Mouse (Mus musculus) hematopoietic stem cell, adult 5-6 weeks (primary cell): ENCODE measurements around the gene Pnp. TPM values are rescaled to one million over a fixed set of nuclear protein-coding genes. Genes with fewer than 3 reads are reported as not detected.
A peak's percentile ranks its signal among the peaks of the same experiment; 100 is the strongest.
"Not testable (repeated sequence)": the region's sequence is repeated elsewhere in the genome, so short reads cannot be mapped to it uniquely, and the experiment has no call there.

Experiments
- ATAC-seq, 2 experiments: fragments of 125-278 bp in 1 of 2; replicated peaks in 1 of 2; 2 replicates each; pipeline ENCODE4 v1.8.0; 2016 to 2017; ENCODE audit warnings: inconsistent platforms in 2 of 2, mild to moderate bottlenecking in 2 of 2, moderate number of reproducible peaks in 2 of 2, low read depth in 1 of 2, moderate TSS enrichment in 1 of 2; ENCODE audit not compliant: low FRiP score in 2 of 2, poor library complexity in 2 of 2, severe bottlenecking in 2 of 2, insufficient read depth in 1 of 2, low TSS enrichment in 1 of 2
- total RNA-seq: library from RNA; stranded (forward); fragments of 172-1452, 232-1000 nt; gene quantifications from 2 replicates; pipeline ENCODE4 v1.2.3, GENCODE M21; 2017

Pnp gene
- total RNA-seq, 1 experiment from 2014 or later: 101 TPM

DNA sequence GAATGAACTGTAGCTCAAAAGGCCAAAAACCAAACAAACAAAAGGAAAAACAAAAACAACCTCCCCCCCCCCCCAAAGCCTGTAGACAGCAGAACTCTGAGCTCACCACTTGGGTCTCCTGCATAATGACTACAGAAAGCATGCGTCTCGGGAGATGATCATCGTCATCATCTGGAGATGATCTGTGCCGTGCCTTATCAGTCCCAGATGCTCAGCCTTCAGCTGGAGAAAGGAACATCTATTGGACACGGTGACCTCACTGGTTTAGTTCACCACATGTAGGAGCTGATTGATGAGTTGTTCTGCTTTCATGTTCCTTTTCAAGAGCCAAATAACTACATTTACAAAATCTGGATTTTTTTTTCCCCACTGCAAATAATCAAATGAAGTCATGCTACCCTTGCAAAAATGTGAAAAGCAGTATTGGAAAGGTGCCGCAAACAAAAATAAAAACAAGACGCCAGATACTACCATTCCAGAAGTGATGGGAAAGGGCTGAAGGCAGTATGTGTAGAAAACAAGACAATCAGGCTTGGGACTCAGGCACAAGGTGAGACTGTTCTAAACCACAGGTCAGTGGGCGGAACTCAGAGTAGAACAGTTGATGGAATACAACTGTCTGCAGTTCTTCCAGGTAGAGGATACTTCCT, 76.4 kb downstream of the Pnp start, which contains the start of gene Rnase10:
Gene Rnase10 (plus strand): TSS at position 600 of the 650 bp plus-strand sequence.
- ATAC-seq: no peak

DNA sequence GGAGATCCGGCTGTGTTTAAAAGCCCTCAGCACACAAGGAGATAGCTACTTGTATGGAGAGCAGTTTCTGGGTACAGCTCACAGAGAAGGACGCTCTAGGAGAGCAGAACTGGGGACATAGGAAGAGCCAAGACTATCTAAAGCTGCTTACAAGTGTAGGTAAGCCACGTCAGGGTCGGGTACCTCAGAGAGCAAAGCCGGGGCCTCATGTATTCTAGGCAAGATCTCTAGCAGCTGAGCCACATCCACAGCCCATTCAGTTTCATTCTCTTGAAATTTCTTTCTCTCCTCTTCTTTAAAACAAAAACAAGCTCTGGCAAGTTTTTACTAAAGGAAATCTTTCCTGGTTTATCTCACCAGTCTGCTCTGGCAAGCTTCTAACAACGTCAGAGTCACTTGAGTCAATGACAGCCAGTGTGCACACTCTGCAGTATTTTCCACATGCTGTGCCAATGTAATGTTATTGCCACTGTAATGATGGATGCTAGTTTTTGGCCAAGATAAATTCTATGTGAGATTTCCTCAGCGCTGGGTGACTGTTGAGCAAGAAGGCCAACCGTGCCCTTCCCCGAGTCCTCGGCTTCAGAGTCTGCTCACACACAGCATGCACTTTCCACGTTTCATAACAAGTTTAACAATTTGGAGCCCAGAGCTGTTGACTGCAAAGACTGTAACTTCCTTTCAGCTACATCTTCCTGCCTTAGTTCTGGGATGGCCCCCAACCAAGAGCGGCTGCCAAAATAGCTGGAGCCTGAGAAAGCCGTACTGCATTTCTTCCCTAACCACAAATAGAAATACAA, 77.2 kb downstream of the Pnp start:
- peak; percentile 56 to 72 for ATAC-seq

DNA sequence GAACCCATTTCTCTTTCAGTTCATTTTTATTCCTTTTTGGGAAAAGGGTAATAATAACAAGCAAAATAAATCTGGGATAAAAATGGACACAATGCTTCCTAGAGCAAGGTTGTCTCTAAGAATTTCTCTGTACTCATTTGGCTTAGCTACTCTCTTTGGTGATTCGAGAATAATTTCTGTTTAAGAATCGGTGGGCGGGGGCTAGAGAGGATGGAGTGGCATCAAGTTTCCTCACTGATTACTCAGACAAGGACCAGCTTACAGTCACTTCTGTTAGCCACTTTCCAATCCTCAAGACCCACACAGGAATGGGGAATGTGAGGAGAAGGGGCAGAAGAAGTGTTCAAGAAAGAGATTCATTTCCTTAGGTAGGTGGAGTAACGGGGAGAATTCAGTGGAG, 77.9 kb downstream of the Pnp start:
- ATAC-seq: no peak

DNA sequence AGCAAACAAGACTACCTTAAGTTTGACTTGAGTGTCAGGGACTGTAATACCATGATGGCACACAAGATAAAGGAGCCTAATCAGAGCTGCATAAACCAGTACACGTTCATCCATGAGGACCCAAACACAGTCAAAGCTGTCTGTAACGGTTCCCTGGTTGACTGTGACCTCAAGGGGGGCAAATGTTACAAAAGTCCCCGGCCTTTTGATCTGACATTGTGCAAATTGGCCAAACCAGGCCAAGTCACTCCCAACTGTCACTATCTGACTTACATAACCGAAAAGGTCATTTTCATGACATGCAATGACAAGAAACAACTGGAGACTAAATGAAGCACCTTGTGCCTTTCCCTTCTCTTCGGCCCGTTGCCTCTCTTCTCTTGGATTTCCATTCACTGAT, 78.7 kb downstream of the Pnp start:
- ATAC-seq: no peak

DNA sequence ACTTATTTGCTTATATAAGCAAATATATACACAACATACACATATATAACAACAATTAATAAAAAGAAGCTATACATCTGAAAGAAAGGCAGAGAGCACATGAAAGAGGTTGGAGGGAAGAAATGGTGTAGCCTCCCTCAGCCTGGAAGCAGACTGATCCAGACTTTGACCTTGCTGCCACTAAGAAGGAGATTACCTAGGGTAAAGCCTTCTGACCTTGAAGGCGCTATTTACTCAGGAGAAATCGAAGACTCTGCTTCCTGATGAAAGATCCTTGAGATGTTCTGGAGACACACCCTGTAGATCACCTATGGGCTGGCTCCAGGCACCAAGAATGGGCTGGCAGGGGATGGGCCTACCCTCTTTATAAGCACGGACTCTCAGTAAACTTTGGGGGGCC, 83.8 kb downstream of the Pnp start:
- ATAC-seq: not testable (repeated sequence)

Other genes with a start within 250 kb of the Pnp start
- gene Olfr747, start 237.9 kb upstream of the Pnp start, total RNA-seq: not detected in 2 replicates
- gene Olfr748, start 223.7 kb upstream of the Pnp start, total RNA-seq: not detected in 2 replicates
- not detected in 2 replicates for gene Olfr749, start 186.0 kb upstream of the Pnp start, total RNA-seq
- gene Ttc5, start 145.6 kb upstream of the Pnp start, total RNA-seq: 38.0 and 55.2 TPM in 2 replicates
- not detected in 2 replicates for gene Ccnb1ip1, start 123.3 kb upstream of the Pnp start, total RNA-seq
- gene Parp2, start 123.2 kb upstream of the Pnp start, total RNA-seq: 91.4 and 97.5 TPM in 2 replicates
- gene Tep1, start 60.5 kb upstream of the Pnp start, total RNA-seq: 6.6 and 24.2 TPM in 2 replicates
- gene Klhl33, start 33.6 kb upstream of the Pnp start, total RNA-seq: not detected in 2 replicates
- gene Osgep, start 6.2 kb upstream of the Pnp start, total RNA-seq: 106 and 113 TPM in 2 replicates
- gene Apex1, start 6.1 kb upstream of the Pnp start, total RNA-seq: 136 and 150 TPM in 2 replicates
- 9.0 and 15.9 TPM in 2 replicates for gene Pip4p1, start 226 bp upstream of the Pnp start, total RNA-seq
- gene Gm49342, start 13.4 kb downstream of the Pnp start, total RNA-seq: 45.7 and 69.8 TPM in 2 replicates
- gene Pnp2, start 24.9 kb downstream of the Pnp start, total RNA-seq: 3.5 and 4.7 TPM in 2 replicates
- gene Rnase10, start 76.7 kb downstream of the Pnp start, total RNA-seq: not detected in 2 replicates
- not detected in 2 replicates for gene Rnase9, start 110.8 kb downstream of the Pnp start, total RNA-seq
- not detected in 2 replicates for gene Rnase11, start 119.1 kb downstream of the Pnp start, total RNA-seq
- 5.3 TPM in 1 of 2 replicates, not detected in the other for gene Rnase12, start 126.6 kb downstream of the Pnp start, total RNA-seq
- not detected in 2 replicates for gene Olfr750, start 143.4 kb downstream of the Pnp start, total RNA-seq
- 3.3 and 6.2 TPM in 2 replicates for gene Rnase4, start 160.0 kb downstream of the Pnp start, total RNA-seq
- 5.9 TPM in 1 of 2 replicates, not detected in the other for gene Ang, start 160.1 kb downstream of the Pnp start, total RNA-seq
- not detected in 2 replicates for gene Eddm3b, start 183.3 kb downstream of the Pnp start, total RNA-seq
- gene Rnase6, start 192.8 kb downstream of the Pnp start, total RNA-seq: 66.9 and 80.2 TPM in 2 replicates
- not detected in 2 replicates for gene Rnase1, start 215.7 kb downstream of the Pnp start, total RNA-seq
- not detected in 2 replicates for gene Rnase2b, start 231.2 kb downstream of the Pnp start, total RNA-seq